Mouse (Mus musculus): ENCODE measurements around the gene Cd46.

Cd46 gene

DNA sequence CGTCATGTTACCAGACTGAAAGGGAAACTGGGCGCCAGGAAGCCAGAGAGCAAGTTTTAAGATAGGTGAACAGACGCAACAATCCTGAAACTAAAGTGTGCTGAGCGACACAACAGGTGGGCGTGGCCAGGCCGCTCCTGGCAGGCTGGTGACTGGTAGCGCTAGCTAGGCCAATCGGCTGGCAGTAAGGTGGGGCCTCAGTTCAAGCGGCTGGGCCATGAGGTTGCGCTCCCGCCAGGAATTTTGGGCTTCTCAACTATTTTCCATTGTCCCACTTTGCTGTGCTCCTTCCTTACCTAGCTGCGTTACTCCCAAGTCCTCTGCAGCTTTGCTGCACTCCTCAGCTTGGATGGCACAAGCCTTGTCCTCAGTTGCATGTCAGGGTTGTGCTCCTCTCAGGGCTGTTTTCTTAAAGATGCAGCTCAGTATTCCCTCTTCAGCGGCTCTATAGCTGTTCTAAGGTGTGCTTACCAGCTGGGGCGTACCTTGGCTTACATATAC is at the start of gene Cd46:
Gene Cd46, minus strand, starts transcription at position 30 of the 501 bp plus-strand sequence.
- DNase-seq (ENCODE audit: low spot score): peak; percentile 69

DNA sequence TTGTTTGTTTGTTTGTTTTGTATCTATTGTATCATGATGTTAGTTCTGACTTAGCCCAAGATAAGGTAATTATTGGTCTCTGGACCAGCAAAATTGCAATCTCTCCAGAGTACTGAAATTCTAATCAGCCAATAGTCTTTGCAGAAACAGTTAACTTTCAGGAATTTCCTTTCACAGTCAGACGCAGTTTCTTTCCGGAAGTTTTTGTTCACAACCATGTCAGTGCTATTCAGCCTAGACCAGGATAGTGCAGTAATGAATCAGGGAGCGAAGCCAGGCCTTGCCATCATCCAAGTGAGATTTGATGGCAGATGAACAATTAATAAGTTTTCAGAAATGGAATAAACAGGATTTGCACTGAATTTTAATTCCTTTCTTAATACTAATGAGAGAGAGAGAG is 40.0 kb upstream of the Cd46 start:
- no peak for DNase-seq (ENCODE audit: low spot score)

DNA sequence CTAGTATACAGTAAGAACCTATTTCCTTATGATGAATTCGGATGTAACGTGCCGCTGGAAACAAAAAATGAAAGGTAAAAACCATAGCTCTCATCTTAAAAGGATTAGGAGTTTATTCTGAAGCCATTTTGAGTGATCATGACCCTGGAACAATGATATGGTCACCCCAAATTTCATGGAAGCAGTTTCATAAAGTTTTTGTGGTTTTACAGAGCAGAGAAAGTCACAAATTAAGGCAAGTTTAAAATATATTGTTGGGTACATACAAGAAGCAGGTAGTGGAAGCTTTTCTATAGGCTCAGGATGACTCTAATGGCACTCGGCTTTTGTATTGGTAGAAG is 39.6 kb upstream of the Cd46 start:
- no peak for DNase-seq (ENCODE audit: low spot score)

- DNase-seq (ENCODE audit: low spot score): peak; percentile 87
Measured at GRCm38 (mm10) chr1:195130953-195131674, 39.1 kb upstream of the Cd46 start, which contains the start of gene Cr1l. Cr1l (minus strand) TSS chr1:195131586.

GRCm38 (mm10) chr1:195130479-195130878 is 38.4 kb upstream of the Cd46 start:
- DNase-seq (ENCODE audit: low spot score): no peak

DNA sequence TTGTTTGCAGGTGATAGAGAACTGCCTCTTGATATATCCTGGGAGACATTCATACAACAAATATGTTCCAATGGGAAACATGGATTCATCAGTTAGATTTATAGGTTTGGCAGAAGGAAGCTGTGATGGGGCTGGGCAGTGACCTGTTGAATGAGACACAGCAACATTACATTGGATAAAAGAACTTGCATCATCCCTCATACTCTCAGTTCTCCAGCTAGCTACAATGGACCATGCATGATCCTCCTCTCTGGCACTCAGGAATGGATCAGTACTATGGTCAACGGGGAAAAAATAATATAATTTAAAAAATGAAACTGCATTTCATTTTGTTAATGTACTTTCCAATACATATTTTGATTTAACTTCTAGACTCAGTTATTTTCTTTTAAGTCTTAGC is 37.8 kb upstream of the Cd46 start:
- DNase-seq (ENCODE audit: low spot score): no peak

DNA sequence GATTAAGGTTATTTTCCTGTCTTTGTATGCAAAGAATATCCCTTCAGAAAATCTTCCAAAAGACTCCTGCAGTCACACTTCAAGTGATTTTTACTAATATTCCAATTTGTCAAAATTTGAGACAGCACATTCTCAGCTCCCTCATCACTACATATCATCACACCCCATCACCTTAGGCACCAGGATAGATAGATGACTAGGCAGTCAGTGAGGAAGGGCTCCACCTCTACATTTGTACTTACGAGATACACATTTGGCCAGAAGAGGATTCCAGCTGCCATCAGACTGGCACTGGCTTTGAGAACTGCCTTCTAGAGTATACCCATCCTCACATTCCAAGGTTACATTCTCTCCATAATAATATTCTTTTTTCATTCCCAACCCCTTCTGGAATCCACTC is 22.4 kb upstream of the Cd46 start:
- no peak for DNase-seq (ENCODE audit: low spot score)

- no peak for DNase-seq (ENCODE audit: low spot score)
Measured at GRCm38 (mm10) chr1:195113621-195114020, 21.6 kb upstream of the Cd46 start.

- DNase-seq (ENCODE audit: low spot score): no peak
Measured at GRCm38 (mm10) chr1:195100693-195101092, 8.6 kb upstream of the Cd46 start.

DNA sequence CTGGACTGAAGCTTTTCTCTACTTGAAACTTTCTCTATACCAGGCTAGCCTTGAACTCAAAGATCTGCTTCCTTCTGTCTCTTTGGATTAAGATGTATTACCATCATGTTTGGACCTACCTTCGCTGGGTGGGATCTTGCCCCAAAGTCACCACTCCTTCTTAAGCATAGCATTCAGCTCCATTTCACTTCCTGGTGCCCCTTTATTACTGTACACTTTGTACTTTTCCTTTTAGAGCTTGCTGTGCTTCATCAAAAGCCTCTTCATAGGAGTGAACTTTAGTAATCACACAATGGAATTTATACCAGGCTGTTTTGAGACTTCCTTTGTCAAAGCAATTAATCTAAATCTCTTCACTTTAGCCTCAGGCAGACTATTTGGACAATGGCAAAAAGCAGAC is 6.0 kb upstream of the Cd46 start:
- DNase-seq (ENCODE audit: low spot score): no peak

- DNase-seq (ENCODE audit: low spot score): no peak
Measured at GRCm38 (mm10) chr1:195091699-195092219, 290 bp downstream of the Cd46 start.

GRCm38 (mm10) chr1:195082142-195082541 is 9.9 kb downstream of the Cd46 start:
- no peak for DNase-seq (ENCODE audit: low spot score)

- peak; percentile 10 for DNase-seq (ENCODE audit: low spot score)
Measured at GRCm38 (mm10) chr1:195040437-195040836, 51.6 kb downstream of the Cd46 start.

- no peak for DNase-seq (ENCODE audit: low spot score)
Measured at GRCm38 (mm10) chr1:195038386-195038785, 53.7 kb downstream of the Cd46 start.

DNA sequence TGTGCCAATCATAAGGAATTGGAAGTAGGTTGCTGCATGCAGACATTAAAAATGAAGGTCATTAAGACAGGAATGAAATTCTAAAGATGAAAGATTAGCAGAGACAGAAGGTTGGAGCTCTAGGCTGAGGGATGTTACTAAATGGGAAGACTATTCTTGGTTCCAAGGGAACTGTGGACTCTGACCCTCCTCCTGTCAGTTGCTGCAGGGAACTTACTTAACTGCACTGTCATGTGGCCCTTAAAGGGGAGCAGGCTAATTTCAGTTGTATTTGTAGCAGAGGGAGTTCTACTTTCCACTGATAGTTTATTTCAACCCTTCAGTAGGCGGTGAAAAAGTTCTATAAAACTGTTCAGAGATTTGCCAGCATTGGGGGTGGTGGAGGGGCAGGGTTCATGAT is 54.1 kb downstream of the Cd46 start:
- DNase-seq (ENCODE audit: low spot score): no peak

DNA sequence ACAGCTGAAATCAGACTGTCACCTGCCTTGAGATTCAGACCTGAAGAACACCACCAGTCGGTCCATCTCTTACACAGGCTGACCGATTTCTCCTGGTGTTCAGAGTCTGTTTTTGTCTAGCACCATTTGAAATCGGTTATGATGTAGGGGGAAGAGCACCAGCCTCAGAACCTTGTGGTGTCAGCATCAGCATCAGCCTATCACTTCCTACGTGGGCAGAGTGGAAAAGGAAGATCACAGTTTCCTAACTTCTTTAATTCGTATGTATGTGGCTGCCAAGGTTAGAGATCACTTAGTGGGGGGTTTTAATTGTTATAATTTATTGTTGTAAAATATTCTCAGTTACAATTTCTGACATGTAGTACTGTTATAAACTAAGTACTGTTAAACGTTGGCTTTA is 54.6 kb downstream of the Cd46 start:
- no peak for DNase-seq (ENCODE audit: low spot score)

GRCm38 (mm10) chr1:195033941-195034340 is 58.1 kb downstream of the Cd46 start:
- DNase-seq (ENCODE audit: low spot score): no peak

DNA sequence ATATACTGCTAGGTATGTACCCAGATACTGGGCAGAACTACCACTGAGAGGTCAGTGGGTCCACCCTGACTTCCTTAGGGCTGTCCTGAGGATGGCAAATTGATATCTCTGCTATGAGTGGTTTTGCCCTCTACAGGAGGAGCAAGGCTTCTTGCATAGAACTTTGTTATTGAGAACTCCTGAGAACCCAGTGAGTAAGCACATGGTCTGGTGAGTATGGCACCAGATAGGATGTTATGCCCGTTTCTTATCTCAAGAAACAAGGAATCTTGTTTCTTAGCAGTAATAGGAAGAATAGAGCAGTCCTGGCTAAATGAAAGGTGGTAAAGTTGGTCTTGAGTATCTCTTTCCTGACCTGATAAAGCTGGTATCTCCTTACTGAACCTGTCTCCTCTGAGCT is 59.3 kb downstream of the Cd46 start:
- no peak for DNase-seq (ENCODE audit: low spot score)

- DNase-seq (ENCODE audit: low spot score): no peak
Measured at GRCm38 (mm10) chr1:195031786-195032185, 60.3 kb downstream of the Cd46 start.

- DNase-seq (ENCODE audit: low spot score): no peak
Measured at GRCm38 (mm10) chr1:195027507-195027906, 64.5 kb downstream of the Cd46 start.

- no peak for DNase-seq (ENCODE audit: low spot score)
Measured at GRCm38 (mm10) chr1:195023848-195024247, 68.2 kb downstream of the Cd46 start.

GRCm38 (mm10) chr1:195021831-195022230 is 70.2 kb downstream of the Cd46 start:
- no peak for DNase-seq (ENCODE audit: low spot score)

GRCm38 (mm10) chr1:195019062-195019600 is 72.9 kb downstream of the Cd46 start:
- no peak for DNase-seq (ENCODE audit: low spot score)

Measured in T-cell, adult 2 months (primary cell).